Mouse (Mus musculus) forebrain, embryonic 11.5 days (tissue): ENCODE data around the gene 9530003J23Rik. TPM values are rescaled to one million over a fixed set of nuclear protein-coding genes. Genes with fewer than 3 reads are reported as not detected.
"Not testable (repeated sequence)": the region's sequence is repeated elsewhere in the genome, so short reads cannot be mapped to it uniquely, and the experiment has no call there.

ENCODE experiments used
- ATAC-seq: fragments of 200-750 bp; cut with Nextera tagmentation; replicated peaks from 2 replicates; pipeline ENCODE4 v1.8.0; 2017; ENCODE audit warnings: moderate TSS enrichment; ENCODE audit not compliant: low FRiP score
- DNase-seq: peaks from one replicate; pipeline ENCODE4 v3.0.0-alpha.2; 2017; ENCODE audit warnings: low spot score
- H3K27ac ChIP-seq: fragments of 300-500 bp; sonication (generic); 2 replicates; pipeline ENCODE4 v1.5.1; 2014; ENCODE audit warnings: low read depth, low read length
- H3K27me3 ChIP-seq: fragments of 300-500 bp; sonication (generic); 2 replicates; pipeline ENCODE4 v1.6.1; 2014; ENCODE audit warnings: mild to moderate bottlenecking, low read length, mixed read lengths; ENCODE audit not compliant: control insufficient read depth, insufficient read depth
- H3K36me3 ChIP-seq: fragments of 300-500 bp; sonication (generic); 2 replicates; pipeline ENCODE4 v1.6.1; 2014; ENCODE audit warnings: mild to moderate bottlenecking, low read length, moderate library complexity, mixed read lengths; ENCODE audit not compliant: control insufficient read depth, insufficient read depth
- H3K4me1 ChIP-seq: fragments of 300-500 bp; sonication (generic); replicated peaks from 2 replicates; pipeline ENCODE4 v1.6.1; 2014; ENCODE audit warnings: low read length, mixed read lengths; ENCODE audit not compliant: control insufficient read depth, insufficient read depth
- H3K4me2 ChIP-seq: fragments of 300-500 bp; sonication (generic); 2 replicates; pipeline ENCODE4 v1.6.1; 2014; ENCODE audit warnings: low read depth, mild to moderate bottlenecking, low read length, moderate library complexity, mixed read lengths; ENCODE audit not compliant: severe bottlenecking
- H3K4me3 ChIP-seq: fragments of 300-500 bp; sonication (generic); 2 replicates; pipeline ENCODE4 v1.5.1; 2014; ENCODE audit warnings: low read depth, low read length
- H3K9ac ChIP-seq: fragments of 300-500 bp; sonication (generic); 2 replicates; pipeline ENCODE4 v1.6.1; 2014; ENCODE audit warnings: low read length
- H3K9me3 ChIP-seq: fragments of 300-500 bp; sonication (generic); 2 replicates; pipeline ENCODE4 v1.6.1; 2016; ENCODE audit warnings: low read length, mixed read lengths; ENCODE audit not compliant: control insufficient read depth
- WGBS: fragments of 180-500 bp; shearing (Covaris S2); extraction: QIAGEN DNeasy Blood & Tissue Kit; methylation state at CpG from one replicate; pipeline ENCODE4 v1.1.7; 2014; 5-methylcytosine and 5-hydroxymethylcytosine counted together
- polyA plus RNA-seq: library from polyadenylated mRNA; unstranded; fragments of >200 nt; fragmentation: Nextera tagmentation; extraction: Ambion mirVana; gene quantifications from 2 replicates; pipeline ENCODE4 v1.2.1, GENCODE M21; 2014

Gene 9530003J23Rik
- not detected in 2 replicates for polyA plus RNA-seq

- Histone ChIP-seq H3K36me3 (no peaks in the 10 kb centered on the region), H3K9me3 (no peaks in the 10 kb centered on the region), H3K27me3 (no peaks in the 10 kb centered on the region), H3K27ac (no peak within 1 kb of the TSS), H3K9ac (no peak within 1 kb of the TSS), H3K4me2 (no peak within 1 kb of the TSS), H3K4me3 (no peak within 1 kb of the TSS), H3K4me1 (no peaks in the 10 kb centered on the region)
- 90% methylated on average over 12 of the region's 12 CpGs for WGBS
- ATAC-seq (no peak), DNase-seq (no peak)
Measured at GRCm38 (mm10) chr10:117238603-117239002, at the start of gene 9530003J23Rik. TSS of gene 9530003J23Rik (minus strand) at chr10:117238703.

- H3K27me3 ChIP-seq: no peaks in the 10 kb centered on the region
- H3K4me3 ChIP-seq: no peak overlapping the region
- DNase-seq (no peak), ATAC-seq (no peak)
- no peak overlapping the region for H3K9ac ChIP-seq
- H3K4me1 ChIP-seq: no peaks in the 10 kb centered on the region
- no peaks in the 10 kb centered on the region for H3K9me3 ChIP-seq
- no peak overlapping the region for H3K4me2 ChIP-seq
- whole genome bisulfite sequencing: 90% methylated on average over 3 of the region's 3 CpGs
- H3K36me3 ChIP-seq: no peaks in the 10 kb centered on the region
- no peak overlapping the region for H3K27ac ChIP-seq
Measured at GRCm38 (mm10) chr10:117287226-117287850, 48.8 kb upstream of the 9530003J23Rik start.

DNA sequence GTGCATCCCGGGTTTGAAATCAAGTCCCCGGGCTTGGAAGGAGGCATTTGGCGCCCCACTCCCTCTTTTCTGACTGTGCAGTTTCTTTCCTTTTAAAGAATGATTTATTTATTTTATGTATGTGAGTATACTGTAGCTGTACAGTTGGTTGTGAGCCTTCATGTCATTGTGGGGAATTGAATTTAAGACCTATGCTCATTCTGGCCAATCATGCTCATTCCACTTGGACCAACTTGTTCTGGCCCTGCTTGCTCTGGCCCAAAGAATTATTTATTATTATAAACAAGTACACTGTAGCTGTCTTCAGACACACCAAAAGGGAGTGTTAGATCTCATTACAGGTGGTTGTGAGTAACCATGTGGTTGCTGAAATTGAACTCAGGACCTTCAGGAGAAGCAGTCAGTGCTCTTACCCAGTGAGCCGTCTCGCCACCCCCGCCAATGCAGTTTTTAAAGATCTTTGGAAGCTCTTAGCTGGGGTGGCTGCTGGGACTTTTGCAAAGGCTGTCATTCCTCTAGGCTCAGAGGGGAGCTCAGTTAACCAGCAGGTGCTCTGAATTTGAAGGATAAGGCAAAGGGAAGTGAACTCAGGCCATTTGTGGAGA lies 48.0 kb upstream of the 9530003J23Rik start:
- ATAC-seq (no peak), DNase-seq (no peak)
- H3K36me3 ChIP-seq: no peaks in the 10 kb centered on the region
- no peak overlapping the region for H3K27ac ChIP-seq
- no peaks in the 10 kb centered on the region for H3K9me3 ChIP-seq
- WGBS: 92% methylated on average over 6 of the region's 6 CpGs
- no peaks in the 10 kb centered on the region for H3K27me3 ChIP-seq
- H3K4me2 ChIP-seq: no peak overlapping the region
- no peaks in the 10 kb centered on the region for H3K4me1 ChIP-seq
- H3K9ac ChIP-seq: no peak overlapping the region
- no peak overlapping the region for H3K4me3 ChIP-seq

DNA sequence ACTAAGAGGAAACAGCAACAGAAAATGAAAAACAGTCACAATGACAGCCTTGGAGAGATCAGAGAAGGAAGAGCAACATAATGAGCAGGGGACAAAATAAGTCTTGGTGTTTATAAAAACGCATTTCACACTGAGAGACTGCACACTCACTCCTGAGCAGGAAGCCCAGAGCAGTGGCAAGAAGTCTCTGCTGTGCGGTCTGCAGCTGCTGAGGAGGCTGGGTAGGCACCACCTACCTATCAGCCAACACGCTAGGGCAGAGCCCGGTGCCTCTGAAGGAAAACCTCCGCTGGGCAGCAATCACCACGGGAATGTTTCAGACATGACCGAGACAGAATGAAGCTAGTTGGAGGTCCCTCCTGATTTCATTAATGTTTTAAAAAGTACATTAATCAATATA lies 47.1 kb upstream of the 9530003J23Rik start:
- 78% methylated on average over 2 of the region's 7 CpGs for WGBS
- not testable (repeated sequence) for DNase-seq, H3K4me1 ChIP-seq, H3K4me3 ChIP-seq, H3K27me3 ChIP-seq, H3K9me3 ChIP-seq, H3K4me2 ChIP-seq, H3K36me3 ChIP-seq, H3K27ac ChIP-seq, H3K9ac ChIP-seq, ATAC-seq

GRCm38 (mm10) chr10:117284578-117285520 lies 46.3 kb upstream of the 9530003J23Rik start:
- ATAC-seq (no peak), DNase-seq (no peak)
- no peaks in the 10 kb centered on the region for H3K9me3 ChIP-seq
- H3K9ac ChIP-seq: no peak overlapping the region
- no peaks in the 10 kb centered on the region for H3K4me1 ChIP-seq
- no peaks in the 10 kb centered on the region for H3K36me3 ChIP-seq
- H3K27ac ChIP-seq: no peak overlapping the region
- no peak overlapping the region for H3K4me3 ChIP-seq
- no peak overlapping the region for H3K4me2 ChIP-seq
- 87% methylated on average over 10 of the region's 10 CpGs for WGBS
- no peaks in the 10 kb centered on the region for H3K27me3 ChIP-seq

DNA sequence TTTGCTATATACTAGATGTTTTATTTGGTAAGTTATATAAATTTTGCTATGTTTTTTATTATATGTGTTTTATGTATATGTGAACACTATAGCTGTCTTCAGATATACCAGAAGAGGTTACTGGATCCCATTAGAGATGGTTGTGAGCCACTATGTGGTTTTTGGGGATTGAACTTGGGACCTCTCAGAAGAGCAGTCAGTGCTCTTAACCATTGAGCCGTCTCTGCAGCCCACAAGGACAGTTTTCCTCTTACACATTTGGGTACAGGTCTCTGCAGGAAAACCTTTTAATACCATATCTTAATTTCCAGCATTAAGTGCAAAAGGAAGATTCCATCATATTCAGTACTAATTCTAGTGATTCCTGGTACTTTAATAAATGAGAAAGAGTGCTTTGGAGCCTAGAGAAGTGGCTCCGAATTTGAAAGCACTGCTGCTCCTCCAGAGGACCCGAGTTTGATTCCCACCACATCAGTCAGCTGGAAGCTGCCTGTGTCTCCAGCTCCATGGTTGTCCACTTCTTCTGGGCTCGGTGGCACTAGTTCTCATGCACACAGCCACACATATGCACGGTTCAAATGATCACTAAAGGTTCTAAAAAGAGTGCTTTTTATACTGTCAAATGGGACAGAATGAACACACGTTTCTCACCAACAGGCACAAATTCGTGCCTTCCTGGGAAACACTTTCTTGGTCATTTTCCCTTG lies 45.5 kb upstream of the 9530003J23Rik start:
- no peak overlapping the region for H3K27ac ChIP-seq
- no peaks in the 10 kb centered on the region for H3K27me3 ChIP-seq
- ATAC-seq (no peak), DNase-seq (no peak)
- no peak overlapping the region for H3K4me2 ChIP-seq
- no peaks in the 10 kb centered on the region for H3K9me3 ChIP-seq
- no peak overlapping the region for H3K9ac ChIP-seq
- H3K4me3 ChIP-seq: no peak overlapping the region
- 82% methylated on average over 7 of the region's 7 CpGs for WGBS
- no peaks in the 10 kb centered on the region for H3K36me3 ChIP-seq
- H3K4me1 ChIP-seq: no peaks in the 10 kb centered on the region

- not testable (repeated sequence) for DNase-seq, H3K9ac ChIP-seq, H3K4me2 ChIP-seq, H3K36me3 ChIP-seq, H3K4me3 ChIP-seq, H3K27ac ChIP-seq, H3K27me3 ChIP-seq, H3K9me3 ChIP-seq, ATAC-seq, H3K4me1 ChIP-seq
- 91% methylated on average over 4 of the region's 4 CpGs for WGBS
Measured at GRCm38 (mm10) chr10:117283196-117283595, 44.7 kb upstream of the 9530003J23Rik start.

DNA sequence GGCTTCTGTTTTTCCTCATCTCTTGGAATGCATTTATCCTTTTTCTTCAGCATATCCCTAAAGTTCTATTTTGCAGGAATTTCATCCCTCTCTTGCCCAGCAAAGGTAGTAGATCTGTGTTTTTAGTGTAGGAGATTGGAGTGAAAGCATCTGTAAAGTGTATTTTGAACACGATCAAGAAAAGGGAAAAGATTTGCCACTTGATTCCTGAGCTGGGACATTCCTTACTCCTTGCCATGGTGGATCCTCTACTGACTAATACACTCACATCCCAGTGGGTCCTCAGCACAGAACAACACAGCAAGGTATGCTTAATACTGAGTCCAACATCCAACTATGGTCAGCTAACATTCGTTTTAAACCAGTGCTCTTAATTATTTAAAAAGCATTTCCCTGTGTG lies 44.0 kb upstream of the 9530003J23Rik start:
- no peak for DNase-seq
- Histone ChIP-seq H3K4me1 (no peaks in the 10 kb centered on the region), H3K27ac (no peak overlapping the region), H3K9me3 (no peaks in the 10 kb centered on the region), H3K4me3 (no peak overlapping the region), H3K27me3 (no peaks in the 10 kb centered on the region), H3K4me2 (no peak overlapping the region), H3K36me3 (no peaks in the 10 kb centered on the region), H3K9ac (no peak overlapping the region)
- 85% methylated on average over 2 of the region's 2 CpGs for WGBS
- ATAC-seq: no peak
